Mouse (Mus musculus) kidney, adult 2 months (tissue): ENCODE results near the gene Grap.

ENCODE experiments used
- CTCF ChIP-seq: fragments of 200-500 bp; conservative IDR thresholded peaks from 2 replicates; pipeline ENCODE4 v1.5.1; 2011; ENCODE audit warnings: low read depth, mild to moderate bottlenecking, control low read depth, low read length, moderate library complexity, mixed read lengths; ENCODE audit not compliant: insufficient read depth, insufficient read length
- POLR2A ChIP-seq: fragments of 200-500 bp; IDR thresholded peaks from one replicate; pipeline ENCODE4 v1.6.1; 2011; ENCODE audit warnings: low read depth, low read length, control low read depth

DNA sequence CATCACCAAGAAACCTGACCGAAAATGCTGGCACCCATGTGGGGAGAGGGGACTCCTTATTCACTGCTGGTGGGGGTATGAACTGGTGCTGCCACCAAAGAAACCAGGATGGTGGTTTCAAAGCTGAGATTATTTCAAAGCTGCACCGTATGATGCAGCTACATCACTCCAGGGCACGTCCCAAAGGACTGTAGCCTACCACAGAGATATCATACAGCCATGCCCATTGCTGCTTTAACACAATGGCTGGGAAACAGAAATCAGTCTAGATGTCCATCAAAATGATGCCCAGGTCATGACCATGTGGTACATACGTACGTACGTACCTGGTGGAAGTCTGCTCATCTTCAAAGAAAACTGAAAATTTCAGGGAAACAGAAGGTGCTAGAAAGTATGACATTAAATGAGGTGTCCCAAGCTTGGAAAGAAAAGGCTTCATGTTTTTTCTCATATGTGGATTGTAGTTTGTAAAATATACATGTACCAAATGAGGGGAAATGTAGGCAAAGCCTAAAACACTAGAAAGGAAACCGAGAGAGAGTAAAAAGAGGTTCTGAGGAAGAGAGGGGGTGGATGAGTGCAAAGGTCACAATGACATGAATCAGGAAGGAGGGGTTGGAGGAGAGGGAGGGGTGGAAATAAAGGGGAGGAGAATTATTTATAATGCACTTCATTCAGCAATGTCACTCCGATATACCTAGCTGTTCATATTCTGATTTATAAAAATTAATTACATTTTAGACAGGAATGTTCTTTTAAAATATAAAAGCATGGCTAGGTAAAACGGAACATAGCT is 2.4 kb upstream of the Grap start:
- TF ChIP-seq CTCF (no peak), POLR2A (no peak)
